Mouse (Mus musculus): ENCODE measurements at regions not wholly inside any gene's neighbourhood (a gene's known extent, or its start where the extent isn't known, plus 50 kb on each side); places are given as distances from the start of the nearest gene placed in this dataset.

GRCm38 (mm10) chr2:131739022-131739421 lies 120.5 kb downstream of the Erv3 start:
- DNase-seq = no peak

GRCm38 (mm10) chr2:131734740-131735378 lies 124.7 kb downstream of the Erv3 start:
- no peak for DNase-seq

- no peak for DNase-seq
Measured at GRCm38 (mm10) chr2:131726533-131726932, 133.0 kb downstream of the Erv3 start.

GRCm38 (mm10) chr2:131721631-131722545 lies 137.7 kb downstream of the Erv3 start:
- no peak for DNase-seq

- no peak for DNase-seq
Measured at GRCm38 (mm10) chr2:131717561-131717960, 142.0 kb downstream of the Erv3 start.

- no peak for DNase-seq
Measured at GRCm38 (mm10) chr2:131716841-131717240, 142.7 kb downstream of the Erv3 start.

GRCm38 (mm10) chr2:131715381-131715780 lies 144.2 kb downstream of the Erv3 start:
- DNase-seq = no peak

GRCm38 (mm10) chr2:131711886-131712285 lies 147.7 kb downstream of the Erv3 start:
- no peak for DNase-seq

- no peak for DNase-seq
Measured at GRCm38 (mm10) chr2:131706565-131706964, 144.5 kb upstream of the Adra1d start.

GRCm38 (mm10) chr2:131704406-131704805 lies 142.3 kb upstream of the Adra1d start:
- no peak for DNase-seq

- DNase-seq = no peak
Measured at GRCm38 (mm10) chr2:131702146-131702545, 140.1 kb upstream of the Adra1d start.

- DNase-seq = no peak
Measured at GRCm38 (mm10) chr2:131699798-131700197, 137.7 kb upstream of the Adra1d start.

GRCm38 (mm10) chr2:131698008-131698965 lies 136.2 kb upstream of the Adra1d start:
- DNase-seq = no peak

- peak; percentile 19 for DNase-seq
Measured at GRCm38 (mm10) chr2:131696307-131696706, 134.2 kb upstream of the Adra1d start.

GRCm38 (mm10) chr2:131689996-131690395 lies 127.9 kb upstream of the Adra1d start:
- no peak for DNase-seq

- DNase-seq = no peak
Measured at GRCm38 (mm10) chr2:131688282-131688681, 126.2 kb upstream of the Adra1d start.

GRCm38 (mm10) chr2:131687449-131687848 lies 125.4 kb upstream of the Adra1d start:
- no peak for DNase-seq

GRCm38 (mm10) chr2:131686748-131687147 lies 124.7 kb upstream of the Adra1d start:
- peak; percentile 45 for DNase-seq

GRCm38 (mm10) chr2:131685326-131685725 lies 123.2 kb upstream of the Adra1d start:
- DNase-seq = peak; percentile 27

GRCm38 (mm10) chr2:131683734-131684133 lies 121.7 kb upstream of the Adra1d start:
- DNase-seq = no peak

GRCm38 (mm10) chr2:131678484-131678883 lies 116.4 kb upstream of the Adra1d start:
- DNase-seq = no peak

GRCm38 (mm10) chr2:131676736-131677135 lies 114.7 kb upstream of the Adra1d start:
- no peak for DNase-seq
